Mouse (Mus musculus) liver, embryonic 12.5 days (tissue): ENCODE results near the gene Myrf. TPM values are rescaled to one million over a fixed set of nuclear protein-coding genes. Genes with fewer than 3 reads are reported as not detected.

ENCODE experiments used
- ATAC-seq: fragments of 200-750 bp; cut with Nextera tagmentation; 2 replicates; pipeline ENCODE4 v1.8.0; 2017; ENCODE audit warnings: moderate number of reproducible peaks, mild to moderate bottlenecking, moderate library complexity
- H3K27ac ChIP-seq: fragments of 300-500 bp; sonication (generic); 2 replicates; pipeline ENCODE4 v1.5.1; 2016; ENCODE audit warnings: mild to moderate bottlenecking
- H3K27me3 ChIP-seq: fragments of 300-500 bp; sonication (generic); replicated peaks from 2 replicates; pipeline ENCODE4 v1.6.1; 2016; ENCODE audit warnings: mild to moderate bottlenecking, moderate library complexity
- H3K36me3 ChIP-seq: fragments of 300-500 bp; sonication (generic); 2 replicates; pipeline ENCODE4 v1.6.1; 2016; ENCODE audit warnings: mild to moderate bottlenecking, moderate library complexity
- H3K4me1 ChIP-seq: fragments of 300-500 bp; sonication (generic); 2 replicates; pipeline ENCODE4 v1.6.1; 2016
- H3K4me2 ChIP-seq: fragments of 300-500 bp; sonication (generic); 2 replicates; pipeline ENCODE4 v1.6.1; 2016; ENCODE audit warnings: mild to moderate bottlenecking, moderate library complexity
- H3K4me3 ChIP-seq: fragments of 300-500 bp; sonication (generic); 2 replicates; pipeline ENCODE4 v1.5.1; 2016; ENCODE audit warnings: mild to moderate bottlenecking, moderate library complexity
- H3K9ac ChIP-seq: fragments of 300-500 bp; sonication (generic); 2 replicates; pipeline ENCODE4 v1.6.1; 2016; ENCODE audit warnings: mild to moderate bottlenecking, moderate library complexity
- H3K9me3 ChIP-seq: fragments of 300-500 bp; sonication (generic); replicated peaks from 2 replicates; pipeline ENCODE4 v1.6.1; 2016; ENCODE audit warnings: mild to moderate bottlenecking, moderate library complexity
- WGBS: fragments of 180-500 bp; shearing (Covaris S2); methylation state at CpG from one replicate; pipeline ENCODE4 v1.1.7; 2016; ENCODE audit not compliant: insufficient replicate concordance; 5-methylcytosine and 5-hydroxymethylcytosine counted together
- polyA plus RNA-seq: library from polyadenylated mRNA; unstranded; fragments of >200 nt; fragmentation: Nextera tagmentation; extraction: Ambion mirVana; gene quantifications from 2 replicates; pipeline ENCODE4 v1.2.1, GENCODE M21; 2016

Myrf gene
- polyA plus RNA-seq = 6.6 TPM in 2 replicates

GRCm38 (mm10) chr19:10240654-10241305 is at the start of gene Myrf:
Myrf (minus strand) TSS chr19:10240748.
- peak; percentile 72 for ATAC-seq
- Histone ChIP-seq H3K4me3 (peak within 1 kb of the TSS; percentile 54), H3K4me1 (peaks cover 42% of the 10 kb centered on the region), H3K4me2 (peak within 1 kb of the TSS; percentile 85), H3K27ac (peak within 1 kb of the TSS; percentile 22; the same call in 1 of the 2 replicates), H3K9me3 (no peaks in the 10 kb centered on the region), H3K36me3 (no peaks in the 10 kb centered on the region), H3K27me3 (peaks cover 45% of the 10 kb centered on the region), H3K9ac (peak within 1 kb of the TSS; percentile 67)
- 7% methylated on average over 43 of the region's 43 CpGs for WGBS

- Histone ChIP-seq H3K36me3 (no peaks in the 10 kb centered on the region), H3K9me3 (no peaks in the 10 kb centered on the region), H3K4me1 (peaks cover 29% of the 10 kb centered on the region), H3K27ac (no peak overlapping the region), H3K9ac (no peak overlapping the region), H3K4me3 (no peak overlapping the region), H3K27me3 (peaks cover 22% of the 10 kb centered on the region), H3K4me2 (0 out of 2 replicates have a peak overlapping the region, but pooled peaks have one; percentile 5)
- WGBS = 54% methylated on average over 4 of the region's 4 CpGs
- ATAC-seq = 0 out of 2 replicates have a peak, but pooled peaks have one; percentile 3
Measured at GRCm38 (mm10) chr19:10289609-10290150, 49.1 kb upstream of the Myrf start.

- Histone ChIP-seq H3K36me3 (no peaks in the 10 kb centered on the region), H3K4me1 (peaks cover 24% of the 10 kb centered on the region), H3K4me3 (no peak overlapping the region), H3K9ac (no peak overlapping the region), H3K4me2 (no peak overlapping the region), H3K9me3 (no peaks in the 10 kb centered on the region), H3K27me3 (peaks cover 9% of the 10 kb centered on the region), H3K27ac (no peak overlapping the region)
- WGBS = 52% methylated on average over 8 of the region's 8 CpGs
- ATAC-seq = no peak
Measured at GRCm38 (mm10) chr19:10288125-10289040, 47.8 kb upstream of the Myrf start.

- Histone ChIP-seq H3K9ac (no peak overlapping the region), H3K36me3 (no peaks in the 10 kb centered on the region), H3K4me3 (no peak overlapping the region), H3K27ac (no peak overlapping the region), H3K9me3 (no peaks in the 10 kb centered on the region), H3K4me1 (peaks cover 14% of the 10 kb centered on the region), H3K27me3 (peaks cover 8% of the 10 kb centered on the region; the same call in 1 of the 2 replicates), H3K4me2 (no peak overlapping the region)
- ATAC-seq = no peak
- 62% methylated on average over 10 of the region's 10 CpGs for WGBS
Measured at GRCm38 (mm10) chr19:10286458-10286872, 45.9 kb upstream of the Myrf start.

DNA sequence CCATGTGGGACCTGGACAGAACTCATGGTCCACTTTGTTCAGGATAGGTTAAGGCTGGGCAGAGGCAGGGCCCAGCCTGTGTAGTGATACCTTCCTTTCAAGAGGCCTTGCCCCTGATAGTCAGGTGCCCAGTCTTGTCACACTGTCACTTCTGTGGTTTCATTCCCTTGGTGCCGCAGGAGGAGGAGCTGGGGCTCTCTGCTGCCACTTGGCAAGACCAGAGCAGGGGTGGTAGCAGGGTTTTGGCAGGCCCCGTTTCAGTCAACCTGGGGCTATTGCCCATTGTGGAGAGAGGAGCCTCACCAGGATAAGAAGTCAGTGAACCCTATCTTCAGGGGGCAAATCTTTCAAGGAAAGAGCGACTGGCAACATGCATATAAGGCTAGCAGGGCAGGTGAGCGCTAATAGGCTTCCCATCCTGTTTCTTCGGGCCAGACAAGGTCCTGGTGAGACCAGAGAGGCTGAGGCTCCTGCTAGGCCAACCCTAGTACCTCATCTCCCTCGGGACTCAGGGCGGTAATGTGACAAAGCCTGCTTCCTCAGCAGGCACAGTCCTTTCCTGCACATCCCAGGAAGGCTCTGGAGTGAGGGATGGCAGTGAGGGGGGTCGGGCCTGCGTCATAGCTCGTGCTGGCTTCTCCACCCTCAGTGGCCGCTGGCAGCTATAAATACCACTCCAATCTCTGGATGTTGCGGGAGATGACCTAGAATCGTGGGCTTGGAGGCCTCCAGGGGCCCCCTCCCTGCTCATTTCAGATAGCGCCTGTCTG is 40.4 kb upstream of the Myrf start:
- 37% methylated on average over 14 of the region's 14 CpGs for WGBS
- Histone ChIP-seq H3K9me3 (no peaks in the 10 kb centered on the region), H3K4me3 (no peak overlapping the region), H3K27ac (no peak overlapping the region), H3K36me3 (no peaks in the 10 kb centered on the region), H3K9ac (no peak overlapping the region), H3K27me3 (peaks cover 15% of the 10 kb centered on the region), H3K4me1 (peaks cover 13% of the 10 kb centered on the region), H3K4me2 (no peak overlapping the region)
- no peak for ATAC-seq

- Histone ChIP-seq H3K4me3 (no peak overlapping the region), H3K9ac (no peak overlapping the region), H3K36me3 (no peaks in the 10 kb centered on the region), H3K4me2 (no peak overlapping the region), H3K27me3 (peaks cover 17% of the 10 kb centered on the region), H3K27ac (no peak overlapping the region), H3K4me1 (peaks cover 13% of the 10 kb centered on the region), H3K9me3 (no peaks in the 10 kb centered on the region)
- no peak for ATAC-seq
- WGBS = 44% methylated on average over 9 of the region's 9 CpGs
Measured at GRCm38 (mm10) chr19:10279668-10280067, 39.1 kb upstream of the Myrf start.

GRCm38 (mm10) chr19:10278669-10279324 is 38.2 kb upstream of the Myrf start:
- no peak overlapping the region for H3K27ac ChIP-seq
- peaks cover 20% of the 10 kb centered on the region for H3K4me1 ChIP-seq
- no peak overlapping the region for H3K4me3 ChIP-seq
- H3K9ac ChIP-seq = no peak overlapping the region
- no peaks in the 10 kb centered on the region for H3K36me3 ChIP-seq
- H3K4me2 ChIP-seq = no peak overlapping the region
- H3K27me3 ChIP-seq = peaks cover 17% of the 10 kb centered on the region
- ATAC-seq = no peak
- H3K9me3 ChIP-seq = no peaks in the 10 kb centered on the region
- 28% methylated on average over 6 of the region's 6 CpGs for WGBS

GRCm38 (mm10) chr19:10277759-10278158 is 37.2 kb upstream of the Myrf start:
- Histone ChIP-seq H3K9ac (no peak overlapping the region), H3K27ac (no peak overlapping the region), H3K4me3 (no peak overlapping the region), H3K36me3 (no peaks in the 10 kb centered on the region), H3K4me2 (peak overlapping the region; percentile 30; the same call in 1 of the 2 replicates), H3K4me1 (peaks cover 26% of the 10 kb centered on the region), H3K27me3 (peaks cover 17% of the 10 kb centered on the region), H3K9me3 (no peaks in the 10 kb centered on the region)
- WGBS = 53% methylated on average over 5 of the region's 5 CpGs
- peak; percentile 54; the same call in 1 of the 2 replicates for ATAC-seq

DNA sequence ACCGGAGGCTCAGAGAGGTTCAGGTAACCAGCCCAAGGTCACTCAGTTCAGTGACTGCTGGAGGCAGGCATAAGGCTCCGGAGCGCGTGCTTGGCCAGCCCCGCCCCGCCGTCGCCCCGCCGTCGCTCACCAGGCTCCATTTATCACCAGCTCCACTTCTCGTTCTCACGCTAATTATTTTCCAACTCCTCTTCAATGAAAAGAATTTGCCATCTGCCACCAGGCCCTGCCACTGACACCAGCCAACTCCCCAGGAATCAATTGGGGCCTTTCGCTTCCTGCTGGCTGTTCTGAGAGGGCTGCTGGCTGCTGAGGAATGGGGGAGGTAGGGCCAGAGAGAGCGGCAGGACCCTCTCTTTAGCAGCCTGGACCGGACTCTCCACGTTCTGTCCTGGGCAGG is 36.8 kb upstream of the Myrf start:
- Histone ChIP-seq H3K4me1 (peaks cover 30% of the 10 kb centered on the region), H3K27me3 (peaks cover 17% of the 10 kb centered on the region), H3K36me3 (no peaks in the 10 kb centered on the region), H3K9ac (no peak overlapping the region), H3K27ac (no peak overlapping the region), H3K4me2 (peak overlapping the region; percentile 30), H3K4me3 (no peak overlapping the region), H3K9me3 (no peaks in the 10 kb centered on the region)
- ATAC-seq = no peak
- 10% methylated on average over 17 of the region's 17 CpGs for WGBS

GRCm38 (mm10) chr19:10276483-10277144 is 36.1 kb upstream of the Myrf start:
- Histone ChIP-seq H3K4me3 (no peak overlapping the region), H3K4me2 (no peak overlapping the region), H3K9ac (no peak overlapping the region), H3K4me1 (peaks cover 32% of the 10 kb centered on the region), H3K27ac (no peak overlapping the region), H3K9me3 (no peaks in the 10 kb centered on the region), H3K27me3 (peaks cover 13% of the 10 kb centered on the region), H3K36me3 (no peaks in the 10 kb centered on the region)
- ATAC-seq = no peak
- WGBS = 60% methylated on average over 12 of the region's 12 CpGs
